Mouse (Mus musculus) MEL (cell line): Measurements from ENCODE around the gene Pld4. TPM values are rescaled to one million over a fixed set of nuclear protein-coding genes. Genes with fewer than 3 reads are reported as not detected.

Source experiments
- DNase-seq: peaks from one replicate; pipeline ENCODE4 v3.0.0; 2011; ENCODE audit warnings: low read depth, low spot score
- H3K27ac ChIP-seq: 2 replicates; pipeline ENCODE4 v1.5.1; 2012; ENCODE audit warnings: low read depth, mild to moderate bottlenecking, control low read depth, low read length, moderate library complexity; ENCODE audit not compliant: control insufficient read depth
- H3K27me3 ChIP-seq, 2 experiments: fragments of 150-350 bp in 1 of 2; sonication (generic) in 1 of 2; 2 replicates each; pipeline ENCODE4 v1.6.1; 2012; ENCODE audit warnings: low read length in 2 of 2, mild to moderate bottlenecking in 2 of 2, improper control_type of control experiment in 1 of 2, moderate library complexity in 1 of 2; ENCODE audit not compliant: insufficient read depth in 2 of 2, control insufficient read depth in 1 of 2
- H3K36me3 ChIP-seq, 2 experiments: 2 replicates each; pipeline ENCODE4 v1.6.1; 2012 to 2014; ENCODE audit warnings: low read length in 2 of 2, improper control_type of control experiment in 1 of 2, inconsistent platforms in 1 of 2, mild to moderate bottlenecking in 1 of 2; ENCODE audit not compliant: insufficient read depth in 2 of 2, control insufficient read depth in 1 of 2
- H3K4me1 ChIP-seq, 2 experiments: fragments of 150-350 bp in 1 of 2; sonication (generic) in 1 of 2; 2 replicates each; pipeline ENCODE4 v1.6.1; 2012; ENCODE audit warnings: low read length in 2 of 2, improper control_type of control experiment in 1 of 2, mild to moderate bottlenecking in 1 of 2; ENCODE audit not compliant: insufficient read depth in 2 of 2, control insufficient read depth in 1 of 2
- H3K4me3 ChIP-seq, 2 experiments: fragments of 150-350 bp in 1 of 2; sonication (generic) in 1 of 2; 2 replicates each; pipeline ENCODE4 v1.5.1; 2012; ENCODE audit warnings: low read depth in 2 of 2, low read length in 2 of 2, mild to moderate bottlenecking in 2 of 2, moderate library complexity in 2 of 2, control low read depth in 1 of 2, improper control_type of control experiment in 1 of 2; ENCODE audit not compliant: control insufficient read depth in 1 of 2, insufficient read depth in 1 of 2
- H3K79me2 ChIP-seq: 2 replicates; pipeline ENCODE4 v1.6.1; 2012; ENCODE audit warnings: mild to moderate bottlenecking, low read length, moderate library complexity; ENCODE audit not compliant: control insufficient read depth, poor library complexity, insufficient read depth
- H3K9ac ChIP-seq: 2 replicates; pipeline ENCODE4 v1.6.1; 2012; ENCODE audit warnings: low read depth, mild to moderate bottlenecking, control low read depth, low read length, moderate library complexity; ENCODE audit not compliant: control insufficient read depth, poor library complexity, severe bottlenecking
- H3K9me3 ChIP-seq: fragments of 150-350 bp; sonication (generic); replicated peaks from 2 replicates; pipeline ENCODE4 v1.6.1; 2012; ENCODE audit warnings: mild to moderate bottlenecking, low read length, improper control_type of control experiment, moderate library complexity; ENCODE audit not compliant: insufficient read depth
- CTCF ChIP-seq, 3 experiments: IDR thresholded peaks in 2 of 3; conservative IDR thresholded peaks in 1 of 3; 2 replicates each; pipeline ENCODE4 v1.5.1; 2011 to 2012; ENCODE audit warnings: low read length in 3 of 3, low read depth in 2 of 3, mild to moderate bottlenecking in 2 of 3, improper control_type of control experiment in 1 of 3, inconsistent platforms in 1 of 3, mixed read lengths in 1 of 3, moderate library complexity in 1 of 3; ENCODE audit not compliant: control insufficient read depth in 1 of 3, insufficient read depth in 1 of 3, poor library complexity in 1 of 3, severe bottlenecking in 1 of 3
- NELFE ChIP-seq: IDR thresholded peaks from 2 replicates; pipeline ENCODE4 v1.6.1; 2011; ENCODE audit warnings: low read depth, low read length, improper control_type of control experiment
- POLR2AphosphoS2 ChIP-seq: IDR thresholded peaks from 2 replicates; pipeline ENCODE4 v1.6.1; 2011; ENCODE audit warnings: low read length, improper control_type of control experiment
- RCOR1 ChIP-seq: IDR thresholded peaks from 2 replicates; pipeline ENCODE4 v1.6.1; 2012; ENCODE audit warnings: low read depth, mild to moderate bottlenecking, inconsistent platforms, low read length, improper control_type of control experiment
- SIN3A ChIP-seq: IDR thresholded peaks from 2 replicates; pipeline ENCODE4 v1.6.1; 2012; ENCODE audit warnings: low read length, improper control_type of control experiment, inconsistent platforms
- TBP ChIP-seq: IDR thresholded peaks from 2 replicates; pipeline ENCODE4 v1.8.0; 2011; ENCODE audit warnings: low read depth, low read length, improper control_type of control experiment
- UBTF ChIP-seq: IDR thresholded peaks from 2 replicates; pipeline ENCODE4 v1.6.1; 2012; ENCODE audit warnings: low read depth, mild to moderate bottlenecking, inconsistent platforms, low read length, improper control_type of control experiment, moderate library complexity, borderline replicate concordance; ENCODE audit not compliant: insufficient read depth
- USF1 ChIP-seq: IDR thresholded peaks from 2 replicates; pipeline ENCODE4 v1.6.1; 2014; ENCODE audit warnings: low read depth, mild to moderate bottlenecking, inconsistent platforms, low read length, improper control_type of control experiment, moderate library complexity
- ZC3H11A ChIP-seq: IDR thresholded peaks from 2 replicates; pipeline ENCODE4 v1.6.1; 2012; ENCODE audit warnings: low read depth, mild to moderate bottlenecking, inconsistent platforms, low read length, improper control_type of control experiment
- ZKSCAN1 ChIP-seq: IDR thresholded peaks from 2 replicates; pipeline ENCODE4 v1.6.1; 2012; ENCODE audit warnings: low read depth, mild to moderate bottlenecking, inconsistent platforms, low read length, improper control_type of control experiment, moderate library complexity
- polyA plus RNA-seq, 2 experiments: library from polyadenylated mRNA; stranded (reverse) in 1 of 2; unstranded in 1 of 2; fragments of >175 nt in 1 of 2; fragments of >200 nt in 1 of 2; gene quantifications; 2 replicates each; pipeline versions ENCODE4 v1.2.1 to v1.2.4; 2012; ENCODE audit warnings: low replicate concordance in 2 of 2, low read depth in 1 of 2; ENCODE audit not compliant: insufficient read length in 2 of 2, insufficient read depth in 1 of 2, missing spikeins in 1 of 2
- total RNA-seq: library from RNA; depleted of rRNA; stranded (reverse); fragments of 300-350 nt; gene quantifications from 2 replicates; pipeline ENCODE4 v1.2.3, GENCODE M21; 2012

Gene Pld4
- total and polyA plus RNA-seq, 3 experiments = 9.7 to 16.4 TPM; not detected in 1

DNA sequence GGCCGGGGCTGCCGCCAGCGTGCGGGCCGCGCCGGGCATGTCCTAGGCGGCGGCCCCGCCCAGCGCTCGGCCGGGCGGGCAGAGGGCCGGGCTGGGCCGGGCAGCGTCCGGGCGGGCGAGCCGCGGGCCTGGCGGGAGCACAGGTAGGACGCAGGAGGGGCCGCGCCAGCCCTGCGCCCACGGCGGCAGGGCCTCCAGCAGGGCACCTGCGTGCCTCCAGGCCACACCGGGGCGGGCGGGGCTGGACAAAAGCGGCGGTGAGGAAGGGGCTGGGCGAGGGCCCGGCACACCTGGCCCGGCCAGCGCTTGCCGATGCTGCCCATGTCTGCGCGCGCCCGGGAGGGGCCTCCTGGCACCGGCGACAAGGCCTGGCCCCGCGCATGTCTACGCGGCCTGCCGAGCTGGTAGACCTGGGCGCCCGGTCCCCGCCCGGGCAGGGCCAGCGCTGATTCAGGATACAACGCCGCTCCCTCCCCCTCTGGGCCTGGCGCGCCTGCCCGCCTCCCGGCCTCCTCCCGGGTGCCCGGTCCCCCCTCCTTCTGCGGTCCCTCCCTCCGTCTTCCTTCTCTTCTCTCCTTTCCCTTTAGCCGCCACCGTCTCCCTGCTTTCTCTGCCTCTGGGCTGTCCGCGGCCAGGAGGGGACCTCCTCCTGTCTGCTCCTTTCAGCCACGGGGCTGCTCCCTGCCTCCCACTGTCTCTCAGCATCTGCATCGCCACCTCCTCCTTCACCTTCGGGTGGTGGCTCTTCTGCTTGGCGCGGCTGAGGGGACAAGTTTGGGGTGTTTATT is 38.0 kb upstream of the Pld4 start (continued):
- TF ChIP-seq ZKSCAN1 (no peak), CTCF (IDR thresholded peaks at IDR 0.05 in 2 of 3, conservative IDR thresholded peaks at IDR 0.05 in 1 of 3; ENCODE audit: control insufficient read depth in 1 of 3, insufficient read depth in 1 of 3, low read depth in 2 of 3, low read length in 3 of 3, poor library complexity in 1 of 3, severe bottlenecking in 1 of 3) (no peak), USF1 (no peak), ZC3H11A (no peak), TBP (no peak), SIN3A (no peak; the same call in 1 of the 2 replicates), POLR2AphosphoS2 (no peak), UBTF (no peak)
- TF ChIP-seq, all 39 proteins: peak for 4

GRCm38 (mm10) chr12:112723028-112723330 is 37.5 kb upstream of the Pld4 start:
- no peak for DNase-seq
- Histone ChIP-seq H3K79me2 (no peaks in the 10 kb centered on the region; the same call in 1 of the 2 replicates), H3K36me3 (0 out of 4 replicates have a peak, but pooled peaks cover 0 to 2% of the 10 kb centered on the region in 2 experiments), H3K27me3 (peaks cover 0 to 2% of the 10 kb centered on the region in 2 experiments; a peak in 1 of 4 replicates), H3K27ac (no peak overlapping the region), H3K4me3 (peak overlapping the region; percentile 54 to 70), H3K9me3 (no peaks in the 10 kb centered on the region), H3K4me1 (peaks cover 0 to 14% of the 10 kb centered on the region in 2 experiments; a peak in 3 of 4 replicates), H3K9ac (peak overlapping the region; percentile 51)
- no peak for TF ChIP-seq RCOR1

DNA sequence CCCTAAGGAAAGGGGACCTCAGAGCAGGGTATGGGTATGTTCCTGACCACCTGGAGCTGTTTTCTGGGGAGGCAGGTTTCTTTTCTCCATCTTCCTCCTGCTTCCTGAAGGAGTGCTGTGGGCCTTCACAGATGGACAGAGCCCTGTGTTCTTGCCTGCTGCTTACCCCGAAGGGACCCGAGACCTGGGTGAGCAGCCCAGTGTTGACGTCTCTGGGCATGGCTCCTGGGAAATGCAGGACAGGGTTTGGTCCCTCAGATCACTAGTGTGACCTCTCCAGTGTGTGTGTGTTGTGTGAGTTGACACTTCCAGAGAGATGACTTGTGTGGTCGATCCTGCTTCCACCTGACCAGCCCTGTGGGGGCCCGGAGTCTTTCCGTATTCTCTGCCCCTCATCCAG is 37.0 kb upstream of the Pld4 start:
- Histone ChIP-seq H3K9me3 (no peaks in the 10 kb centered on the region), H3K9ac (no peak overlapping the region), H3K27me3 (peaks cover 0 to 2% of the 10 kb centered on the region in 2 experiments; a peak in 1 of 4 replicates), H3K27ac (no peak overlapping the region), H3K36me3 (0 out of 4 replicates have a peak, but pooled peaks cover 0 to 2% of the 10 kb centered on the region in 2 experiments), H3K4me3 (no peak overlapping the region), H3K79me2 (no peaks in the 10 kb centered on the region; the same call in 1 of the 2 replicates), H3K4me1 (peaks cover 0 to 14% of the 10 kb centered on the region in 2 experiments; a peak in 3 of 4 replicates)
- no peak for DNase-seq
- TF ChIP-seq ZKSCAN1 (no peak), NELFE (peak; percentile 31; the same call in 1 of the 2 replicates)
